Mouse (Mus musculus) liver, adult 2 months (tissue): ENCODE results near the gene Prim2. TPM values are rescaled to one million over a fixed set of nuclear protein-coding genes. Genes with fewer than 3 reads are reported as not detected.
A peak's percentile ranks its signal among the peaks of the same experiment; 100 is the strongest.

ENCODE experiments used
- DNase-seq: peaks from one replicate; pipeline ENCODE4 v3.0.0-alpha.2; 2011; ENCODE audit warnings: low read depth, low spot score; ENCODE audit errors: extremely low read depth
- H3K27ac ChIP-seq: fragments of 200-500 bp; replicated peaks from 2 replicates; pipeline ENCODE4 v1.5.1; 2012; ENCODE audit warnings: low read depth, mild to moderate bottlenecking, control low read depth, inconsistent platforms, low read length; ENCODE audit not compliant: insufficient read depth
- H3K27me3 ChIP-seq: fragments of 200-500 bp; 2 replicates; pipeline ENCODE4 v1.6.1; 2012; ENCODE audit warnings: mild to moderate bottlenecking, moderate library complexity, low read length, inconsistent platforms; ENCODE audit not compliant: control insufficient read depth, insufficient read depth
- H3K36me3 ChIP-seq: fragments of 200-500 bp; 2 replicates; pipeline ENCODE4 v1.6.1; 2012; ENCODE audit warnings: low read length, inconsistent platforms; ENCODE audit not compliant: control insufficient read depth, insufficient read depth
- H3K4me1 ChIP-seq: fragments of 200-500 bp; 2 replicates; pipeline ENCODE4 v1.6.1; 2011; ENCODE audit warnings: low read length; ENCODE audit not compliant: control insufficient read depth, insufficient read depth
- H3K4me3 ChIP-seq: fragments of 200-500 bp; 2 replicates; pipeline ENCODE4 v1.5.1; 2011; ENCODE audit warnings: low read depth, mild to moderate bottlenecking, control low read depth, low read length, moderate library complexity; ENCODE audit not compliant: insufficient read depth
- H3K79me2 ChIP-seq: fragments of 200-500 bp; 2 replicates; pipeline ENCODE4 v1.6.1; 2012; ENCODE audit warnings: inconsistent platforms, mild to moderate bottlenecking, low read length, moderate library complexity; ENCODE audit not compliant: control insufficient read depth, insufficient read depth
- H3K9ac ChIP-seq: fragments of 200-500 bp; 2 replicates; pipeline ENCODE4 v1.6.1; 2012; ENCODE audit warnings: low read depth, mild to moderate bottlenecking, control low read depth, inconsistent platforms, low read length
- CTCF ChIP-seq: fragments of 200-500 bp; IDR thresholded peaks from 2 replicates; pipeline ENCODE4 v1.5.1; 2011; ENCODE audit warnings: low read depth, low read length, control low read depth
- POLR2A ChIP-seq: fragments of 200-500 bp; IDR thresholded peaks from 2 replicates; pipeline ENCODE4 v1.6.1; 2011; ENCODE audit warnings: low read length, control low read depth; ENCODE audit not compliant: insufficient read depth; ENCODE audit errors: extremely low read depth
- WGBS: fragments of 180-500 bp; shearing (Covaris S2); methylation state at CpG from one replicate; pipeline ENCODE4 v1.1.7; 2018; 5-methylcytosine and 5-hydroxymethylcytosine counted together
- polyA plus RNA-seq: library from polyadenylated mRNA; depleted of rRNA; stranded (reverse); fragments of >200 nt; gene quantifications from 2 replicates; pipeline ENCODE4 v1.2.3, GENCODE M21; 2012
- total RNA-seq: library from RNA; depleted of rRNA; stranded (reverse); fragments of >200 nt; gene quantifications from 2 replicates; pipeline ENCODE4 v1.2.3, GENCODE M21; 2014

Prim2 gene
- total and polyA plus RNA-seq, 2 experiments = 1.2 to 5.1 TPM

GRCm38 (mm10) chr1:33670164-33670616, 595 bp upstream of the Prim2 start:
- Histone ChIP-seq H3K36me3 (no peaks in the 10 kb centered on the region), H3K4me3 (peak overlapping the region; percentile 78), H3K9ac (peak overlapping the region; percentile 47), H3K27me3 (no peaks in the 10 kb centered on the region), H3K27ac (0 out of 2 replicates have a peak overlapping the region, but pooled peaks have one; percentile 6), H3K4me1 (0 out of 2 replicates have a peak, but pooled peaks cover 2% of the 10 kb centered on the region), H3K79me2 (no peaks in the 10 kb centered on the region)
- WGBS = under 1% methylated on average over 37 of the region's 37 CpGs
- DNase-seq = peak; percentile 57
- TF ChIP-seq POLR2A (no peak), CTCF (0 out of 2 replicates have a peak, but pooled peaks have one; percentile 25)

DNA sequence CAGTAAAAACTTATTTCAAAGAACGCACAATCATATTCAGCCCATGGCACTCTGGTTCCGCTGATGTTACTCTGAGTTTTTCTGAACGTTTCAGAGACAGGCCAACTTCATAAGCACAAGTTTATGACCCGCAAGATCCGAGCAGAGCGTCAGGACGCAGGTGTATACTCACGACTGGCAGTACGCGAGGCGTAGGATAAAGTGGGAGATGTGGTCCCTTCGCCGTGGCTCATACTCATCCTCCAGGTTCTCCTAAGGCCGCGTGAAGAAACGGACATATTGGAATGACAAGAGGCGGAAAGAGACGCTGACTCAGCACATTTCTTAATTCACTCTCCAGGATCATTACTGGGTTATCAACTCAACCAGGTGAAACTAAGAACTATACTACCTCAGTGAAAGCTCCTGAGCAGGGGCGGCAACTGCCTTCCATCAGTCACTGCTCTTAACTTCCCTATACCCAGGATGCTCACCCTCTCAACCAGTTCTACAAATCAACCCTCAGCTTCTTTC, 5.9 kb downstream of the Prim2 start:
- Histone ChIP-seq H3K79me2 (no peaks in the 10 kb centered on the region), H3K27me3 (no peaks in the 10 kb centered on the region), H3K4me1 (no peaks in the 10 kb centered on the region), H3K9ac (no peak overlapping the region), H3K4me3 (no peak overlapping the region), H3K36me3 (peaks cover 4% of the 10 kb centered on the region), H3K27ac (no peak overlapping the region)
- 87% methylated on average over 19 of the region's 19 CpGs for WGBS
- DNase-seq = no peak
- no peak for TF ChIP-seq POLR2A
- TF ChIP-seq CTCF = no peak

- no peak overlapping the region for H3K9ac ChIP-seq
- no peaks in the 10 kb centered on the region for H3K4me1 ChIP-seq
- no peak overlapping the region for H3K27ac ChIP-seq
- DNase-seq = peak; percentile 39
- no peaks in the 10 kb centered on the region for H3K79me2 ChIP-seq
- no peak overlapping the region for H3K4me3 ChIP-seq
- peaks cover 4% of the 10 kb centered on the region for H3K36me3 ChIP-seq
- no peaks in the 10 kb centered on the region for H3K27me3 ChIP-seq
- TF ChIP-seq CTCF (0 out of 2 replicates have a peak, but pooled peaks have one; percentile 9), POLR2A (no peak)
Measured at GRCm38 (mm10) chr1:33663163-33663562, 6.4 kb downstream of the Prim2 start.

GRCm38 (mm10) chr1:33658302-33658701, 11.3 kb downstream of the Prim2 start:
- DNase-seq = no peak
- Histone ChIP-seq H3K79me2 (no peaks in the 10 kb centered on the region), H3K4me3 (no peak overlapping the region), H3K36me3 (peaks cover 4% of the 10 kb centered on the region), H3K4me1 (no peaks in the 10 kb centered on the region), H3K27me3 (no peaks in the 10 kb centered on the region), H3K9ac (no peak overlapping the region), H3K27ac (no peak overlapping the region)
- WGBS = 91% methylated on average over 4 of the region's 4 CpGs
- no peak for TF ChIP-seq POLR2A
- TF ChIP-seq CTCF = no peak

GRCm38 (mm10) chr1:33657574-33658149, 11.9 kb downstream of the Prim2 start:
- 86% methylated on average over 12 of the region's 12 CpGs for WGBS
- no peak for TF ChIP-seq POLR2A
- no peak for TF ChIP-seq CTCF
- no peak overlapping the region for H3K9ac ChIP-seq

DNA sequence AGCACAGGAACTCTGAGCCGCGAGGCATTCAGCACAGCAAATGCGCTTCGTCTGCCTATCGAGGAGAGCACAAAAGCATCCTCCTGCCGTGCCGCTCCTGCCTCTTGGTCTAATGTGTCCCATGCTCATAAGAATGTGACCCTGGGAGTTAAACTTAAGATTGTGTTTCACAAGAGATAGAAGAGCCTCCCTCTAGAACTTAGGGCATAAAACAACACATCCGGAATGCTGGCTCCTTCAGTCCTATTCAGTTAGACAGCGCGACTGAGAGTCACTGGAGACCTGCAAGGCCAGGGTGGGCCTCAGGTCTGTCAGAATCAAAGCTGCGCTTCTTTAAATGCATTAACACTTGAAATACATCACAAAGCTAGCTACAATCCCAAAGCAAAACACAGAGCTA, 18.7 kb downstream of the Prim2 start:
- DNase-seq = no peak
- WGBS = 97% methylated on average over 11 of the region's 11 CpGs
- TF ChIP-seq POLR2A = no peak
- TF ChIP-seq CTCF = no peak

More at GRCm38 (mm10) chr1:33657574-33658149, 11.9 kb downstream of the Prim2 start:
- Histone ChIP-seq H3K27me3 (no peaks in the 10 kb centered on the region), H3K27ac (no peak overlapping the region), H3K4me1 (no peaks in the 10 kb centered on the region), H3K79me2 (no peaks in the 10 kb centered on the region), H3K36me3 (peaks cover 4% of the 10 kb centered on the region), H3K4me3 (no peak overlapping the region)
- DNase-seq = no peak

More for the DNA sequence above, 18.7 kb downstream of the Prim2 start:
- no peaks in the 10 kb centered on the region for H3K27me3 ChIP-seq
- H3K27ac ChIP-seq = no peak overlapping the region
- no peaks in the 10 kb centered on the region for H3K79me2 ChIP-seq
- peaks cover 1% of the 10 kb centered on the region for H3K36me3 ChIP-seq
- H3K4me1 ChIP-seq = no peaks in the 10 kb centered on the region
- no peak overlapping the region for H3K4me3 ChIP-seq
- H3K9ac ChIP-seq = no peak overlapping the region
